Mouse (Mus musculus) effector memory CD4-positive, alpha-beta T cell, adult 5 months (primary cell): ENCODE measurements around the gene Apol7c. TPM values are rescaled to one million over a fixed set of nuclear protein-coding genes. Genes with fewer than 3 reads are reported as not detected.

Experiments
- polyA plus RNA-seq: library from polyadenylated mRNA; unstranded; fragments of 100-300 nt; shearing (Covaris generic); gene quantifications from one replicate; pipeline ENCODE4 v1.2.1, GENCODE M21; 2017

The Apol7c gene
- not detected for polyA plus RNA-seq

GRCm38 (mm10) chr15:77533216-77533615, at the start of gene Apol7c:
Gene Apol7c (minus strand): TSS chr15:77533316.

GRCm38 (mm10) chr15:77561792-77562191, 28.7 kb upstream of the Apol7c start, which contains the start of gene 1700025B11Rik:
Gene 1700025B11Rik (minus strand): TSS chr15:77561892.

GRCm38 (mm10) chr15:77507966-77508365, 25.1 kb downstream of the Apol7c start, which contains the start of gene Apol11a:
Gene Apol11a (plus strand): TSS chr15:77508271.

GRCm38 (mm10) chr15:77476693-77477092, 56.4 kb downstream of the Apol7c start, which contains the start of gene Apol10a:
Gene Apol10a (plus strand): TSS chr15:77477047.

Other genes with a start within 250 kb of the Apol7c start
- gene Rbfox2, start 226.3 kb downstream of the Apol7c start, polyA plus RNA-seq: 0.62 TPM
- not detected for gene Apol7a, start 134.2 kb downstream of the Apol7c start, polyA plus RNA-seq
- gene Apol9a, start 122.2 kb downstream of the Apol7c start, polyA plus RNA-seq: not detected
- gene Apol7b, start 85.8 kb downstream of the Apol7c start, polyA plus RNA-seq: 1.3 TPM
- gene Apol10a, start 56.3 kb downstream of the Apol7c start, polyA plus RNA-seq: not detected
- not detected for gene Apol11a, start 25.0 kb downstream of the Apol7c start, polyA plus RNA-seq
- gene 1700025B11Rik, start 28.6 kb upstream of the Apol7c start, polyA plus RNA-seq: not detected
- 0.89 TPM for gene Apol10b, start 62.8 kb upstream of the Apol7c start, polyA plus RNA-seq
- gene Gm36245, start 65.9 kb upstream of the Apol7c start, polyA plus RNA-seq: not detected
- gene Apol11b, start 110.0 kb upstream of the Apol7c start, polyA plus RNA-seq: 0.22 TPM
- gene Apol7e, start 165.5 kb upstream of the Apol7c start, polyA plus RNA-seq: 91.3 TPM
- not detected for gene Apol9b, start 195.7 kb upstream of the Apol7c start, polyA plus RNA-seq
- gene Apol8, start 223.7 kb upstream of the Apol7c start, polyA plus RNA-seq: not detected